Mouse (Mus musculus) limb, embryonic 12.5 days (tissue): ENCODE measurements around the gene Defb23. TPM values are rescaled to one million over a fixed set of nuclear protein-coding genes. Genes with fewer than 3 reads are reported as not detected.

ENCODE experiments used
- ATAC-seq: fragments of 200-750 bp; cut with Nextera tagmentation; 2 replicates; pipeline ENCODE4 v1.8.0; 2017; ENCODE audit warnings: low read depth, moderate TSS enrichment; ENCODE audit not compliant: insufficient number of reproducible peaks, insufficient read depth, low FRiP score, low TSS enrichment
- H3K27ac ChIP-seq: fragments of 300-500 bp; sonication (generic); 2 replicates; pipeline ENCODE4 v1.5.1; 2016; ENCODE audit warnings: mild to moderate bottlenecking, moderate library complexity
- H3K27me3 ChIP-seq: fragments of 300-500 bp; sonication (generic); 2 replicates; pipeline ENCODE4 v1.6.1; 2016; ENCODE audit warnings: mild to moderate bottlenecking, moderate library complexity
- H3K36me3 ChIP-seq: fragments of 300-500 bp; sonication (generic); 2 replicates; pipeline ENCODE4 v1.6.1; 2016; ENCODE audit warnings: mild to moderate bottlenecking, moderate library complexity
- H3K4me1 ChIP-seq: fragments of 300-500 bp; sonication (generic); replicated peaks from 2 replicates; pipeline ENCODE4 v1.6.1; 2016
- H3K4me2 ChIP-seq: fragments of 300-500 bp; sonication (generic); 2 replicates; pipeline ENCODE4 v1.6.1; 2016; ENCODE audit warnings: mild to moderate bottlenecking, moderate library complexity
- H3K4me3 ChIP-seq: fragments of 300-500 bp; sonication (generic); replicated peaks from 2 replicates; pipeline ENCODE4 v1.5.1; 2016; ENCODE audit warnings: mild to moderate bottlenecking
- H3K9ac ChIP-seq: fragments of 300-500 bp; sonication (generic); replicated peaks from 2 replicates; pipeline ENCODE4 v1.6.1; 2016; ENCODE audit warnings: mild to moderate bottlenecking, moderate library complexity
- H3K9me3 ChIP-seq: fragments of 300-500 bp; sonication (generic); 2 replicates; pipeline ENCODE4 v1.6.1; 2016; ENCODE audit warnings: mild to moderate bottlenecking, moderate library complexity
- WGBS: fragments of 180-500 bp; shearing (Covaris S2); methylation state at CpG from one replicate; pipeline ENCODE4 v1.1.7; 2016; 5-methylcytosine and 5-hydroxymethylcytosine counted together
- polyA plus RNA-seq: library from polyadenylated mRNA; unstranded; fragments of >200 nt; fragmentation: Nextera tagmentation; extraction: Ambion mirVana; gene quantifications from 2 replicates; pipeline ENCODE4 v1.2.1, GENCODE M21; 2016

Gene Defb23
- polyA plus RNA-seq, 1 experiment from 2014 or later = not detected

DNA sequence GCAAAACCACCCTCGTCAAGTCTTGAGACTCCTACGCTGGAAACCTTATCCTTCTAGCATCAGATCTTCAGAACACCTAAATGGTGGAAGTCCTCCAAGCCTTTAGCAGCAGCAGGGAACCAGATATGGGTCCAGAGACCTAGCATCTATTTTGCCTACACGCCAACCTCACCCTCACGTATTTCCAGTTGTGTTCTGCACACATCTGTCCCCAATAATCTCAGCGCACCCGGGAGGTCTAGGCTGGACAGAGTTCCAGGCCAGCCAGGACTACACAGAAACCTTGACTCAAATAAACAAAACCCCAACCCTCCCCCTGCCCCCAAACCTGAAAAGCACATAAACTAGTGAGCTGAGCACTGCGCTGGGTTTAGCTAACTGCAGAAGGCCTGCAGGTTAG, 52.9 kb downstream of the Defb23 start:
- Histone ChIP-seq H3K27ac (peak overlapping the region; percentile 99), H3K9me3 (peaks cover 8% of the 10 kb centered on the region; the same call in 1 of the 2 replicates), H3K36me3 (no peaks in the 10 kb centered on the region), H3K4me1 (peaks cover 43% of the 10 kb centered on the region), H3K27me3 (no peaks in the 10 kb centered on the region), H3K4me3 (peak overlapping the region; percentile 89), H3K9ac (peak overlapping the region; percentile 99), H3K4me2 (peak overlapping the region; percentile 95)
- no peak for ATAC-seq
- WGBS = 2% methylated on average over 7 of the region's 7 CpGs

DNA sequence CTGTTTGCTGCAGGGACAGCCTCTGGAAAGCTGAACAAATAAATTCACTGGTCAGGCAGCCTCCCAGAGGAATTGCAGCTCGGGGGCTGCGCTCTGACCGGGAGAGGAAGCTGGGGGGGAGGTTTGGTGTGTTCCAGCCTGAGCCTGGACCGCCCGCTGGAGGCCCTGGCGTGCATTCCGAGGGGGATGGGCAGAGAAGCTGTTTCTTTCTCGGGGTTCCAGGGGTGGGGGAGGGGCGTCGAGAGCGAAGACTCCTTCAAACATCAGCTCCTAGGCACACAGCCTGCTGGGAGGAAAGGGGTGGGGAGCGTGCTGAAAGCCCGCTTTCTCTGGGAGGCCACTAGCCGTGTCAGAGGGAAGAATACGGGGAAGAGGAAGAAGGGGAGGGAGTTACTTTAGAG, 53.4 kb downstream of the Defb23 start:
- Histone ChIP-seq H3K9me3 (peaks cover 3% of the 10 kb centered on the region; the same call in 1 of the 2 replicates), H3K4me2 (peak overlapping the region; percentile 95), H3K9ac (peak overlapping the region; percentile 99), H3K4me3 (peak overlapping the region; percentile 89), H3K27me3 (no peaks in the 10 kb centered on the region), H3K4me1 (peaks cover 45% of the 10 kb centered on the region), H3K36me3 (no peaks in the 10 kb centered on the region), H3K27ac (peak overlapping the region; percentile 99)
- 0% methylated on average over 15 of the region's 15 CpGs for WGBS
- peak; percentile 78 for ATAC-seq

DNA sequence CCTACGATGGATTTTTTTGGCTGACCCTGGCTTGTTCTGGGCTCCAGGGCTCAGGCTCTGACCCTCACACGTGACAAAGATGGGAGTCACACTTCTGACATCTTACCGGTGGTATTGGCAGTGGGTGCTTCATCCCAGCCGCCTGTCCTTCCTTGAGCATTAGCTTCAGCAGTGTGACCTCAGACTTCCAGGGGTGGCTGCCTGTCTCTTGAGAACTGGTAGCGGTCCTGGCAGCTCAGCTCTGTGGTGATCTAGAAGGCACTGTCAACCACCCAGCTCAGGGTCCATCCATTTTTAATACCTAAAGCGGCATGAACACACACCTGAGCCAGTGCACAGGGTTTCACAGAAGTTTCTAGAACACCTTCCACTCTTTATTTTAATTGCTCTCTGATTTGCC, 54.6 kb downstream of the Defb23 start:
- peak overlapping the region; percentile 99 for H3K27ac ChIP-seq
- WGBS = 80% methylated on average over 6 of the region's 6 CpGs
- H3K4me3 ChIP-seq = no peak overlapping the region
- H3K36me3 ChIP-seq = no peaks in the 10 kb centered on the region
- no peaks in the 10 kb centered on the region for H3K27me3 ChIP-seq
- H3K9me3 ChIP-seq = no peaks in the 10 kb centered on the region
- H3K4me1 ChIP-seq = peaks cover 48% of the 10 kb centered on the region
- no peak overlapping the region for H3K9ac ChIP-seq
- no peak for ATAC-seq
- no peak overlapping the region for H3K4me2 ChIP-seq

Other genes with a start within 250 kb of the Defb23 start
- 94.5 and 102 TPM in 2 replicates for gene Csnk2a1, start 237.8 kb downstream of the Defb23 start, polyA plus RNA-seq
- 42.5 and 46.1 TPM in 2 replicates for gene Tbc1d20, start 170.8 kb downstream of the Defb23 start, polyA plus RNA-seq
- gene Rbck1, start 132.0 kb downstream of the Defb23 start, polyA plus RNA-seq = 72.9 and 79.2 TPM in 2 replicates
- gene Trib3, start 120.6 kb downstream of the Defb23 start, polyA plus RNA-seq = 3.0 and 3.6 TPM in 2 replicates
- 2.2 and 3.0 TPM in 2 replicates for gene Nrsn2, start 88.0 kb downstream of the Defb23 start, polyA plus RNA-seq
- 15.6 and 16.8 TPM in 2 replicates for gene Sox12, start 66.6 kb downstream of the Defb23 start, polyA plus RNA-seq
- 74.1 and 76.6 TPM in 2 replicates for gene Zcchc3, start 49.6 kb downstream of the Defb23 start, polyA plus RNA-seq
- gene 6820408C15Rik, start 49.0 kb downstream of the Defb23 start, polyA plus RNA-seq = 0.24 and 0.59 TPM in 2 replicates
- gene Defb20, start 12.4 kb upstream of the Defb23 start, polyA plus RNA-seq = not detected in 2 replicates
- gene Defb22, start 25.5 kb upstream of the Defb23 start, polyA plus RNA-seq = not detected in 2 replicates
- not detected in 2 replicates for gene Defb26, start 47.1 kb upstream of the Defb23 start, polyA plus RNA-seq
- not detected in 2 replicates for gene Defb28, start 53.6 kb upstream of the Defb23 start, polyA plus RNA-seq
- gene Defb29, start 75.5 kb upstream of the Defb23 start, polyA plus RNA-seq = not detected in 2 replicates
- gene Gm17416, start 104.7 kb upstream of the Defb23 start, polyA plus RNA-seq = not detected in 2 replicates
- gene Defb21, start 108.1 kb upstream of the Defb23 start, polyA plus RNA-seq = not detected in 2 replicates
- not detected in 2 replicates for gene Defb19, start 115.7 kb upstream of the Defb23 start, polyA plus RNA-seq
- gene Defb45, start 134.8 kb upstream of the Defb23 start, polyA plus RNA-seq = not detected in 2 replicates
- gene Defb36, start 139.7 kb upstream of the Defb23 start, polyA plus RNA-seq = not detected in 2 replicates
- gene Defb25, start 158.4 kb upstream of the Defb23 start, polyA plus RNA-seq = not detected in 2 replicates
- 0.87 and 1.1 TPM in 2 replicates for gene Rem1, start 162.3 kb upstream of the Defb23 start, polyA plus RNA-seq
- 129 and 135 TPM in 2 replicates for gene H13, start 204.8 kb upstream of the Defb23 start, polyA plus RNA-seq
- gene Mcts2, start 222.4 kb upstream of the Defb23 start, polyA plus RNA-seq = 36.3 and 39.2 TPM in 2 replicates